ENCODE assay signal across 29 mouse cellular contexts in genomic region chr6:34148639-34149038, GRCm38 (mm10).
"Had no signal": no experiment of that assay in that cellular context is flagged by ENCODE, and none has a peak within 500 bp of the region (broad histone marks: within the 10 kb centered on the region; RNA-seq: fewer than 3 reads in every experiment).

No protein-coding gene starts in this region.

- H3K36me3 ChIP-seq: heart, embryonic 10.5 days; heart, embryonic 12.5 days; hindbrain, embryonic 10.5 days; hindbrain, embryonic 12.5 days; intestine, embryonic 15.5 days; kidney, embryonic 15.5 days; limb, embryonic 10.5 days; limb, embryonic 12.5 days; liver, embryonic 13.5 days; liver, embryonic 15.5 days had no signal

- H3K9ac ChIP-seq: heart, embryonic 12.5 days; hindbrain, embryonic 12.5 days; hindbrain, embryonic 14.5 days; intestine, embryonic 15.5 days; kidney, embryonic 15.5 days; limb, embryonic 12.5 days; liver, embryonic 13.5 days; liver, embryonic 15.5 days; liver, postnatal 0 days had no signal

- H3K27me3 ChIP-seq: heart, embryonic 12.5 days; hindbrain, embryonic 12.5 days; intestine, embryonic 15.5 days; kidney, embryonic 15.5 days; liver, embryonic 13.5 days; liver, embryonic 15.5 days had no signal

- DNase-seq: gastrocnemius, adult 2 months; gastrocnemius, postnatal 10 days; gastrocnemius, postnatal 25 days; heart, postnatal 10 days; heart, postnatal 4 days; kidney, adult 2 months; kidney, adult 9 months; kidney, postnatal 14 days; kidney, postnatal 36 days; liver; liver, embryonic 13.5 days; liver, postnatal 0 days had no signal

- H3K4me3 ChIP-seq: gastrocnemius, adult 2 months; heart, embryonic 10.5 days; heart, embryonic 12.5 days; hindbrain, embryonic 10.5 days; hindbrain, embryonic 12.5 days; intestine, embryonic 15.5 days; kidney, embryonic 15.5 days; layer of hippocampus, adult 2 months; left cerebral cortex, adult 2 months; limb, embryonic 10.5 days; limb, embryonic 12.5 days; liver, embryonic 13.5 days; liver, embryonic 15.5 days had no signal

- H3K4me2 ChIP-seq: heart, embryonic 12.5 days; hindbrain, embryonic 12.5 days; hindbrain, embryonic 14.5 days; intestine, embryonic 15.5 days; kidney, embryonic 15.5 days; limb, embryonic 12.5 days; liver, embryonic 11.5 days; liver, embryonic 13.5 days; liver, embryonic 15.5 days had no signal

- ATAC-seq: hindbrain, embryonic 16.5 days; inflammation-experienced regulatory T-cells, adult 6 months; intestine, embryonic 15.5 days; intestine, postnatal 0 days; liver, postnatal 0 days had no signal

- H3K27ac ChIP-seq: gastrocnemius, adult 2 months; heart, embryonic 10.5 days; hindbrain, embryonic 10.5 days; hindbrain, embryonic 12.5 days; hindbrain, embryonic 14.5 days; intestine, embryonic 15.5 days; kidney, postnatal 0 days; layer of hippocampus, adult 2 months; left cerebral cortex, adult 2 months; limb, embryonic 10.5 days; limb, embryonic 12.5 days; liver, embryonic 13.5 days; liver, embryonic 15.5 days had no signal

- H3K9me3 ChIP-seq: heart, embryonic 12.5 days; intestine, embryonic 15.5 days; limb, embryonic 10.5 days; liver, embryonic 13.5 days; liver, embryonic 15.5 days had no signal
